Mouse (Mus musculus): ENCODE results near the gene Kif17.

Gene Kif17

GRCm38 (mm10) chr4:138259482-138259881, 9.2 kb downstream of the Kif17 start:
- no peak for DNase-seq (ENCODE audit: low spot score)

DNA sequence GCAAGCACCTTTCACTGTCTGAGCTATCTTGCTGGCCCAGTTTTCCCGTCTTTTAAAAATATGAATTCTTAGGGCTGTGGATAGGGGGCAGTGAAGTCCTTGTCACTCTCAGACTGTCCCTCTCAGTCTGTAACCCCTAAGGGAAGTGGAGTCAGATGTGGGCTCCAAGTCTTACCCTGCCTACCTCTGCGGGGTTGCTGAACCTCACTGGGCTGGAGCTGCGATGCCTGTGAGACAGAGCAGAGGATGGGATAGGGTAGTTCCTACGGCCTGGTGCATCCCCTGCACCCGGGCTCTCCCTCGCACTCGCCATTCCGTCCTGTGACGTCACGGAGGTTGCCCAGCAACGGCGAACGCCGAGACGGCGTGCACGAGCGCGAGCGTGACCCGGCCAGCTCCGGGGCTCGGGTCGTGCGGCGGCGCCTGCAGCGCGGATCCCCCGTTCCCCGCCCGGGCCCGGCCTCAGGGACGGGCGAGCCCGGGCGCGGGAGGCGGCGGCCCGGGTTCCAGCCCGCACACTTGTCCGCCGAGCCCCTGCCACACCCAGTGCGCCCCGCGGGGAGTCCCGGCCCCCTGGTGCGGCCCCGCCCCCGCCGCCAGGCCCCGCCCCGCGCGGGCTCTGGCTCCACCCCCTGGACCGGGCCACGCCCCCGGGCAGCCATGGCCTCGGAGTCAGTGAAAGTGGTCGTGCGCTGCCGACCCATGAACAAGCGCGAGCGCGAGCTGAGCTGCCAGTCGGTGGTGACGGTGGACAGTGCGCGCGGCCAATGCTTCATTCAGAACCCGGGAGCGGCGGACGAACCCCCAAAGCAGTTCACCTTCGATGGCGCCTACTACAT, 11.8 kb downstream of the Kif17 start:
- DNase-seq (ENCODE audit: low spot score), result peak; percentile 89

DNA sequence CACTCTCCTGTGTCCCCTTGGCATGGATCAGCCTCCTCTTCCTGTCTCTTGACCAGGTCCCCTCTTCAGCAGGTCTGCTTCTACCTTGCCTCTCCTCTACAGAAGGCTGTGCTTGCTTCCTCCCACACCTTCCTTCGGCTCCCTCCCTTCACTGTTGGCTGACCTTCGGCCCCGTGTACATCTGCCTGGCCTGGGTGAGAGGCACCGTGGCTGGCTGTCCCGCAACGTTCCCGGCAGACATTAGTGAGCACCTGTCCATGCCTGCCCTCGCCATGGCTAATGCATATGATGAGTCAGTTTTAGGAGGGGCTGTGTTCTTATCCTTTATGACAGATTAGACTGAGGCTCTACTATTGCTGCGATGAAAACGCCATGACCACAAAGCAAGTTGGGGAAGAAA, 17.6 kb downstream of the Kif17 start:
- no peak for DNase-seq (ENCODE audit: low spot score)

GRCm38 (mm10) chr4:138272011-138272997, 22.1 kb downstream of the Kif17 start:
- peak; percentile 60 for DNase-seq (ENCODE audit: low spot score)

GRCm38 (mm10) chr4:138278346-138278745, 28.1 kb downstream of the Kif17 start:
- no peak for DNase-seq (ENCODE audit: low spot score)

- DNase-seq (ENCODE audit: low spot score), result peak; percentile 63
Observed at GRCm38 (mm10) chr4:138282834-138283233, 32.6 kb downstream of the Kif17 start.

GRCm38 (mm10) chr4:138286411-138286810, 36.2 kb downstream of the Kif17 start:
- no peak for DNase-seq (ENCODE audit: low spot score)

DNA sequence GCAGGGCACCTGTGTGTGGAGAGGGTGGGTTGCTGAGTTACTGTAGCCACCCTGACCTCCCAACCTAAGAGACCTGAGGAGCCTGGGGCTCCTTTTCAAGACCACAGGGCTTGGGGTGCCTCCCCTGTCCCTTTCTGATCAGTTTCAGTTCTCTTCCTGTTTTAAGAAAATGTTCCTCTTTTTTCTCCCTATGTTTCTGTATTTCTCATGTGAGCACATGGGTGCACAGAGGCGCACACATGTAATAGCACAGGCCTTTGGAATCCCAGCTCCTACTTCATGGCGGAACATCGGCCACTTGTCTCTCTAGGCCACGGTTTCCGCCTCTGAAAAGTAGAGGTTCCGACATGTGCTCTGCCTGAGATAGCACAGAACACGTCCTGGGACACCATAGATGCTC, 38.5 kb downstream of the Kif17 start:
- no peak for DNase-seq (ENCODE audit: low spot score)

DNA sequence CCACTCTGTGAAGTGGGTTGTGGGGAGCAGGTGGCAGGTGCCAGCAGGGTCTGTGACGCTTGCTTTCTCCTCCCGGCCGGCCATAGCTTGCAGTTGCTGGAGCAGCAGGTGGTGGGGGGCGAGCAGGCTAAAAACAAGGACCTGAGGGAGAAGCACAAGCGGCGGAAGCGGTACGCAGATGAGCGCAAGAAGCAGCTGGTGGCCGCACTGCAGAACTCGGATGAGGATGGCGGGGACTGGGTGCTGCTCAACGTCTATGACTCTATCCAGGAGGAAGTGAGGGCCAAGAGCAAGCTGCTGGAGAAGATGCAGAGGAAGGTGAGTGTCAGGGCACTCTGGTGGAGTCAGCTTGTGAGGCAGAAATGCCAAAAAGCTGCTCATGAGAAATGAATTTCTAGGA, 41.8 kb downstream of the Kif17 start:
- DNase-seq (ENCODE audit: low spot score), result no peak

DNA sequence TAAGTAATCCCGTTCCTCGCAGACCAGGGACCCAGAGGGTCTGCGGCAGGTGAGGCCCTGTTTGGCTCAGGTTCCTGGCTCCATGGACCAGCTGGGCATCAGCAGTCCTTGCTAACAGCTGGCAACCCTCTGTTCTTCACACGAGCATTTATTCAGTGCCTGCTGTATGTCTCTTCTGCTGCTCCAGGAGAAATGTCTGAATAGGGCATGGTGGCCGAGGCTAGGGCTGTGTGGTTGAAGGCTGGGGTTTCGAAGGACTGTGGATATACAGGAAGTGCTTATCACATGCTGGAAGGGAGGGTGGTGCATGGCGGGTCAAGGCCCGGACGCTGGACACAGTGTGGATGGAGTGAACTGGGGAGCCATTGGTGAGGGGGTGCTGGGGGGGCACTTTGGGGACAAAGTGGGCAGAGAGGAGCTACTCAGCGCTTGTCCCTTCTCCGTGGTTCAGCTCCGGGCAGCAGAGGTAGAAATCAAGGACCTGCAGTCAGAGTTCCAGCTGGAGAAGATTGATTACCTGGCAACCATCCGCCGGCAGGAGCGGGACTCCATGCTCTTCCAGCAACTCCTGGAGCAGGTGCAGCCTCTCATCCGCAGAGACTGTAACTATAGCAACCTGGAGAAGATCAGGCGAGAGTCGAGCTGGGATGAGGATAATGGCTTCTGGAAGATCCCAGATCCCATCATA, 43.2 kb downstream of the Kif17 start:
- DNase-seq (ENCODE audit: low spot score), result no peak

GRCm38 (mm10) chr4:138293949-138294550, 43.8 kb downstream of the Kif17 start:
- no peak for DNase-seq (ENCODE audit: low spot score)

DNA sequence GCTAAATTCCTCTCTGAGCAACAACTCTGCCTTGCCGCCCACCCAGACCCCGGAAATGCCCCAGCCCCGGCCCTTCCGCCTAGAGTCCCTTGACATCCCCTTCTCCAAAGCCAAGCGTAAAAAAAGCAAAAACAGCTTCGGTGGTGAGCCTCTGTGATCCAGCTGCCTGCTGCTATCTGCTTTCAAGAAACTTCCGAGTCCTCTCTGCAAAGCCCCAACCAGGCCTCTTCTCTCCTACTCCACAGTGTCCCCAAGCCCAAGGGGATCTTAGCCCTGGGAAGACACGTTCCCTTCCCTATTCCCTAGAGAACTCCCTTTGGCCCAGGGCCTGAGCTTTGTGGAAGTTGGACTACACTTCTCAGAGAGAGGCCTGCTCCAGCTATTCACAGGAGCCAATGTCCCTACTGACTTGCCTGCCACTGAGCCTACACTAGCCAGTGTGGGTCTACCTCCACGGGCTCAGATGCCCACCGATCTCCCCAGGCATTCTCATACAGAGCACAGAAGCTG, 51.1 kb downstream of the Kif17 start:
- no peak for DNase-seq (ENCODE audit: low spot score)

DNA sequence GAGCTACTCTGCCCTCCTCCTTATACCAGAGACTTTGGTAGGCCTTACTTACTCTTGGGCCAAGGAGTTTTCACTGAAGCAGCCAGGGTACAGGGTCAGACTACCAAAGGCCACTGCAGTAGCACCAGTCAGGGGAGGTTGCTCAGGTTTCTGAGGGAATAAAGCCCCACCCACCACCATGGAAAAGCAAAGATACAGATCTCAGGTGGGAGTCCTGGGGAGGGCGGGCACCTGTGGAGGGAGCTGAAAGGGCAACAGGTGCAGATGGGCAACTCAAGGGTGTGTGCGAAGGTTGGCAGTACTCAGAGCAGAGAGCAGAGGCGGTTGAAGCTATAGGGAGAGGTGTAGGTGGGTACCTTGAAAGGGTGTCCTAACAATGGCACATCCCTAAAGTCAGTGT, 52.8 kb downstream of the Kif17 start:
- DNase-seq (ENCODE audit: low spot score), result no peak

DNA sequence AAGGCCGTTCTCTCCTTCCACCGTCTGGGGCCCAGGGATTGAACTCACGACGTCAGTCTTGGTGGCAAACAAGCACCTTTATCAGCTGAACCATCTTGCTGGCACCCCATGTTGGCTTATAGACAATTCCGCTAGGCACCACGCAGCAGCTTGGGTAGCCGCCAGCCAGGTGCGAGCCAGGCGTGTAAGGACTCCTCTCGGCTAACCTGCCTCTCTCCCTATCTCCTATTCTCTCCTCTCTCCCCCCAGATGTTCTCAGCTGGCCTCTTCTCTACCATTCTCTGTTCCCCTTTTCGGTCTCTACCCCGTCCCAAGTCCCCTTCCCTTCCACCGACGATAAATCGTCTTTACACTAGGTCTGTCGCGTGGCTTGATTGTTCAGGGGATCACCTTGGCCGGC, 53.5 kb downstream of the Kif17 start:
- no peak for DNase-seq (ENCODE audit: low spot score)

GRCm38 (mm10) chr4:138304340-138305104, 54.3 kb downstream of the Kif17 start, which contains the start of gene Ddost:
Gene Ddost (plus strand): TSS chr4:138304730.
- peak; percentile 99 for DNase-seq (ENCODE audit: low spot score)

DNA sequence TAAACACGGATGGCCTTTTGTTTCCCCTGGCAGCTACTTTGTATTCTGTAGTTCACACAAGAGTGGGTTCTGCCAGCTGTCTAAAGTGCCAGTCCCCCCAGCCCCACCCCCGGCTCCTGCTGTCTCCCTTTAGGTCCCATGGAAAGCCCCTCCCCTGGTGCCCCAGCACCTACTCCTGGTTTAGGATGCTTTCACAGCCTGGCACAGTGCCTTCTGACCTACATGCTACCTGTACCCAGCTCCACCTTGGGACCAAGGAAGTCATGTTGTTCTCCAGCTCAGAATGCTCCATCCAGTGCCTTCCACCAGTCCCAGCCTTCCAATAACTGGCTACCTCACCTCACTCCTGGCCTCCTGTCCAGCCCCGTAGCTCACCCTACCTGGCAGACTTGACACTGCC, 56.8 kb downstream of the Kif17 start:
- DNase-seq (ENCODE audit: low spot score), result no peak

GRCm38 (mm10) chr4:138307739-138308138, 57.5 kb downstream of the Kif17 start:
- no peak for DNase-seq (ENCODE audit: low spot score)

GRCm38 (mm10) chr4:138310311-138310910, 60.2 kb downstream of the Kif17 start:
- DNase-seq (ENCODE audit: low spot score), result no peak

- peak; percentile 64 for DNase-seq (ENCODE audit: low spot score)
Observed at GRCm38 (mm10) chr4:138311595-138311994, 61.4 kb downstream of the Kif17 start.

GRCm38 (mm10) chr4:138312105-138312504, 61.9 kb downstream of the Kif17 start:
- DNase-seq (ENCODE audit: low spot score), result no peak

Measured in urinary bladder, postnatal 14 days (tissue).